Mouse (Mus musculus) lung, postnatal 36 days (tissue): Measurements from ENCODE around the gene Meltf.
A peak's percentile ranks its signal among the peaks of the same experiment; 100 is the strongest.
"Not testable (repeated sequence)": the region's sequence is repeated elsewhere in the genome, so short reads cannot be mapped to it uniquely, and the experiment has no call there.

ENCODE experiments used
- DNase-seq: peaks from one replicate; pipeline ENCODE4 v3.0.0; 2022; ENCODE audit warnings: mixed read lengths

Meltf gene

GRCm38 (mm10) chr16:31935091-31935979 is 56.7 kb downstream of the Meltf start:
- DNase-seq: no peak

- no peak for DNase-seq
Observed at GRCm38 (mm10) chr16:31936568-31936967, 58.0 kb downstream of the Meltf start.

GRCm38 (mm10) chr16:31938856-31939255 is 60.2 kb downstream of the Meltf start:
- no peak for DNase-seq

GRCm38 (mm10) chr16:31940586-31940985 is 62.0 kb downstream of the Meltf start:
- no peak for DNase-seq

GRCm38 (mm10) chr16:31943980-31944379 is 65.4 kb downstream of the Meltf start:
- peak; percentile 84 for DNase-seq

GRCm38 (mm10) chr16:31944698-31945255 is 66.2 kb downstream of the Meltf start:
- DNase-seq: no peak

GRCm38 (mm10) chr16:31945372-31945771 is 66.8 kb downstream of the Meltf start:
- DNase-seq: no peak

GRCm38 (mm10) chr16:31945986-31946385 is 67.4 kb downstream of the Meltf start:
- DNase-seq: not testable (repeated sequence)

GRCm38 (mm10) chr16:31947333-31947732 is 68.7 kb downstream of the Meltf start:
- DNase-seq: no peak

- DNase-seq: no peak
Observed at GRCm38 (mm10) chr16:31947901-31948316, 69.3 kb downstream of the Meltf start.

GRCm38 (mm10) chr16:31948345-31948774 is 69.8 kb downstream of the Meltf start, which contains the start of the genes 0610012G03Rik and Ncbp2:
Gene 0610012G03Rik, minus strand, starts transcription at chr16:31948494.
Gene Ncbp2, plus strand, starts transcription at chr16:31948513.
- peak; percentile 97 for DNase-seq
